Mouse (Mus musculus): ENCODE results near the gene Lrpap1. TPM values are rescaled to one million over a fixed set of nuclear protein-coding genes. Genes with fewer than 3 reads are reported as not detected.

The Lrpap1 gene
- polyA plus RNA-seq, 1 experiment from 2014 or later, result 67.0 TPM

GRCm38 (mm10) chr5:35042431-35043109 is 63.0 kb downstream of the Lrpap1 start:
- ATAC-seq (ENCODE audit: insufficient number of reproducible peaks, low FRiP score, low TSS enrichment, low read depth) (no peak), DNase-seq (ENCODE audit: low spot score) (no peak)
- H3K4me1 ChIP-seq (ENCODE audit: control insufficient read depth, insufficient read depth, low read length), result no peaks in the 10 kb centered on the region
- WGBS, result 77% methylated on average over 10 of the region's 10 CpGs
- H3K36me3 ChIP-seq (ENCODE audit: control insufficient read depth, insufficient read depth, low read length), result no peaks in the 10 kb centered on the region
- no peak overlapping the region for H3K27ac ChIP-seq (replicated peaks; ENCODE audit: low read depth, low read length)
- no peaks in the 10 kb centered on the region for H3K27me3 ChIP-seq (ENCODE audit: control insufficient read depth, insufficient read depth, low read length)
- H3K9me3 ChIP-seq (ENCODE audit: control insufficient read depth, low read length), result no peaks in the 10 kb centered on the region
- no peak overlapping the region for H3K4me3 ChIP-seq (ENCODE audit: low read depth, low read length)
- H3K9ac ChIP-seq (ENCODE audit: low read length), result no peak overlapping the region
- H3K4me2 ChIP-seq (ENCODE audit: low read depth, severe bottlenecking), result no peak overlapping the region

Other genes starting within 250 kb of the Lrpap1 start
- gene Msantd1, start 197.8 kb downstream of the Lrpap1 start, polyA plus RNA-seq (2014; fragmentation: Nextera tagmentation; extraction: Ambion mirVana), result 0.61 and 0.99 TPM in 2 replicates
- 38.4 and 38.7 TPM in 2 replicates for gene Rgs12, start 156.3 kb downstream of the Lrpap1 start, polyA plus RNA-seq (2014; fragmentation: Nextera tagmentation; extraction: Ambion mirVana)
- 0.40 TPM in 1 of 2 replicates, not detected in the other for gene Hgfac, start 64.3 kb downstream of the Lrpap1 start, polyA plus RNA-seq (2014; fragmentation: Nextera tagmentation; extraction: Ambion mirVana)
- gene Dok7, start 49.0 kb downstream of the Lrpap1 start, polyA plus RNA-seq (2014; fragmentation: Nextera tagmentation; extraction: Ambion mirVana), result 0.45 and 0.48 TPM in 2 replicates
- not detected in 2 replicates for gene Adra2c, start 172.6 kb upstream of the Lrpap1 start, polyA plus RNA-seq (2014; fragmentation: Nextera tagmentation; extraction: Ambion mirVana)